Mouse (Mus musculus) kidney, embryonic 16.5 days (tissue): ENCODE measurements around the gene Mrps27. TPM values are rescaled to one million over a fixed set of nuclear protein-coding genes. Genes with fewer than 3 reads are reported as not detected.

ENCODE experiments used
- ATAC-seq: fragments of 200-750 bp; cut with Nextera tagmentation; 2 replicates; pipeline ENCODE4 v1.8.0; 2017; ENCODE audit warnings: moderate TSS enrichment; ENCODE audit not compliant: low FRiP score, low TSS enrichment
- H3K27ac ChIP-seq: fragments of 300-500 bp; sonication (generic); 2 replicates; pipeline ENCODE4 v1.5.1; 2014; ENCODE audit warnings: low read length
- H3K27me3 ChIP-seq: fragments of 300-500 bp; sonication (generic); 2 replicates; pipeline ENCODE4 v1.6.1; 2014; ENCODE audit warnings: low read length, control low read depth, mixed read lengths; ENCODE audit not compliant: insufficient read depth
- H3K36me3 ChIP-seq: fragments of 300-500 bp; sonication (generic); 2 replicates; pipeline ENCODE4 v1.6.1; 2014; ENCODE audit warnings: low read length, control low read depth, mixed read lengths; ENCODE audit not compliant: insufficient read depth
- H3K4me1 ChIP-seq: fragments of 300-500 bp; sonication (generic); 2 replicates; pipeline ENCODE4 v1.6.1; 2014; ENCODE audit warnings: low read length, control low read depth, mixed read lengths; ENCODE audit not compliant: insufficient read depth
- H3K4me2 ChIP-seq: fragments of 300-500 bp; sonication (generic); replicated peaks from 2 replicates; pipeline ENCODE4 v1.6.1; 2014; ENCODE audit warnings: low read depth, low read length
- H3K4me3 ChIP-seq: fragments of 300-500 bp; sonication (generic); 2 replicates; pipeline ENCODE4 v1.5.1; 2014; ENCODE audit warnings: mild to moderate bottlenecking, low read length
- H3K9ac ChIP-seq: fragments of 300-500 bp; sonication (generic); replicated peaks from 2 replicates; pipeline ENCODE4 v1.6.1; 2014; ENCODE audit warnings: low read length
- H3K9me3 ChIP-seq: fragments of 300-500 bp; sonication (generic); 2 replicates; pipeline ENCODE4 v1.6.1; 2016; ENCODE audit warnings: low read length, control low read depth
- WGBS: fragments of 180-500 bp; shearing (Covaris S2); extraction: QIAGEN DNeasy Blood & Tissue Kit; methylation state at CpG from one replicate; pipeline ENCODE4 v1.1.7; 2014; 5-methylcytosine and 5-hydroxymethylcytosine counted together
- polyA plus RNA-seq: library from polyadenylated mRNA; unstranded; fragments of >200 nt; fragmentation: Nextera tagmentation; extraction: Ambion mirVana; gene quantifications from 2 replicates; pipeline ENCODE4 v1.2.1, GENCODE M21; 2015

Gene Mrps27
- polyA plus RNA-seq, 1 experiment from 2014 or later: 80.6 TPM

GRCm38 (mm10) chr13:99458658-99459386, 114.2 kb downstream of the Mrps27 start:
- no peak overlapping the region for H3K9ac ChIP-seq
- ATAC-seq: no peak
- H3K4me3 ChIP-seq: no peak overlapping the region
- H3K27ac ChIP-seq: no peak overlapping the region
- WGBS: 66% methylated on average over 12 of the region's 12 CpGs
- no peaks in the 10 kb centered on the region for H3K9me3 ChIP-seq
- H3K4me1 ChIP-seq: no peaks in the 10 kb centered on the region
- no peaks in the 10 kb centered on the region for H3K27me3 ChIP-seq
- H3K4me2 ChIP-seq: no peak overlapping the region
- no peaks in the 10 kb centered on the region for H3K36me3 ChIP-seq

GRCm38 (mm10) chr13:99459612-99460011, 115.0 kb downstream of the Mrps27 start:
- H3K27me3 ChIP-seq: no peaks in the 10 kb centered on the region
- H3K4me2 ChIP-seq: no peak overlapping the region
- H3K9me3 ChIP-seq: no peaks in the 10 kb centered on the region
- no peak overlapping the region for H3K9ac ChIP-seq
- H3K4me3 ChIP-seq: no peak overlapping the region
- ATAC-seq: no peak
- H3K4me1 ChIP-seq: no peaks in the 10 kb centered on the region
- 53% methylated on average over 4 of the region's 4 CpGs for WGBS
- H3K36me3 ChIP-seq: no peaks in the 10 kb centered on the region
- no peak overlapping the region for H3K27ac ChIP-seq

GRCm38 (mm10) chr13:99461886-99462285, 117.3 kb downstream of the Mrps27 start:
- no peaks in the 10 kb centered on the region for H3K9me3 ChIP-seq
- H3K4me2 ChIP-seq: no peak overlapping the region
- no peak overlapping the region for H3K4me3 ChIP-seq
- WGBS: 90% methylated on average over 4 of the region's 4 CpGs
- H3K27me3 ChIP-seq: no peaks in the 10 kb centered on the region
- no peak overlapping the region for H3K9ac ChIP-seq
- no peak for ATAC-seq
- H3K36me3 ChIP-seq: no peaks in the 10 kb centered on the region
- H3K27ac ChIP-seq: no peak overlapping the region
- H3K4me1 ChIP-seq: 0 out of 2 replicates have a peak, but pooled peaks cover 2% of the 10 kb centered on the region

- Histone ChIP-seq H3K4me3 (no peak overlapping the region), H3K27me3 (no peaks in the 10 kb centered on the region), H3K4me1 (0 out of 2 replicates have a peak, but pooled peaks cover 4% of the 10 kb centered on the region), H3K9ac (no peak overlapping the region), H3K9me3 (no peaks in the 10 kb centered on the region), H3K27ac (no peak overlapping the region), H3K36me3 (no peaks in the 10 kb centered on the region), H3K4me2 (no peak overlapping the region)
- no peak for ATAC-seq
- 68% methylated on average over 4 of the region's 4 CpGs for WGBS
These were observed 120.0 kb downstream of the Mrps27 start for GRCm38 (mm10) chr13:99464551-99464950.

Other genes starting within 250 kb of the Mrps27 start
- gene Zfp366, start 160.0 kb upstream of the Mrps27 start, polyA plus RNA-seq: 0.96 and 1.1 TPM in 2 replicates
- 56.1 and 56.6 TPM in 2 replicates for gene Ptcd2, start 81 bp upstream of the Mrps27 start, polyA plus RNA-seq
- 48.2 and 58.4 TPM in 2 replicates for gene Map1b, start 171.8 kb downstream of the Mrps27 start, polyA plus RNA-seq